Mouse (Mus musculus): ENCODE data around the gene Traf3ip3.

- TF ChIP-seq GATA1 (IDR thresholded peaks at IDR 0.05; ENCODE audit: low read length): no peak
- TF ChIP-seq TAL1 (IDR thresholded peaks at IDR 0.05; ENCODE audit: low read length): no peak
These were observed 48.6 kb downstream of the Traf3ip3 start, which contains the start of gene Irf6 for GRCm38 (mm10) chr1:193152872-193153271.

Measured in erythroblast, embryonic 14.5 days (primary cell).